Mouse (Mus musculus) telencephalon, adult 2 months (tissue): ENCODE results near the gene Ager.

Experiments
- DNase-seq: peaks from one replicate; pipeline ENCODE4 v3.0.0-alpha.2; 2011; ENCODE audit warnings: low read depth, low spot score

Ager gene

GRCm38 (mm10) chr17:34585877-34586771, 11.5 kb upstream of the Ager start:
- DNase-seq = no peak

- DNase-seq = peak; percentile 79
Measured at GRCm38 (mm10) chr17:34586796-34587422, 10.8 kb upstream of the Ager start.

GRCm38 (mm10) chr17:34587423-34587811, 10.2 kb upstream of the Ager start:
- DNase-seq = peak; percentile 88

- DNase-seq = no peak
Measured at GRCm38 (mm10) chr17:34587814-34588213, 9.8 kb upstream of the Ager start.

- no peak for DNase-seq
Measured at GRCm38 (mm10) chr17:34588767-34589166, 8.9 kb upstream of the Ager start.

- no peak for DNase-seq
Measured at GRCm38 (mm10) chr17:34589206-34589605, 8.5 kb upstream of the Ager start.

GRCm38 (mm10) chr17:34589681-34590101, 8.0 kb upstream of the Ager start, which contains the start of gene Gpsm3:
Gpsm3 (plus strand) TSS chr17:34589806.
- DNase-seq = no peak

GRCm38 (mm10) chr17:34590154-34590987, 7.3 kb upstream of the Ager start:
- no peak for DNase-seq

GRCm38 (mm10) chr17:34591029-34591993, 6.4 kb upstream of the Ager start, which contains the start of gene Pbx2:
Pbx2 (plus strand) TSS chr17:34591266.
- DNase-seq = no peak

- DNase-seq = peak; percentile 81
Measured at GRCm38 (mm10) chr17:34591994-34592375, 5.7 kb upstream of the Ager start.

- no peak for DNase-seq
Measured at GRCm38 (mm10) chr17:34592581-34593549, 4.8 kb upstream of the Ager start.

GRCm38 (mm10) chr17:34593752-34594525, 3.7 kb upstream of the Ager start:
- no peak for DNase-seq

- DNase-seq = no peak
Measured at GRCm38 (mm10) chr17:34596098-34596497, 1.6 kb upstream of the Ager start.

GRCm38 (mm10) chr17:34599891-34600290, 2.2 kb downstream of the Ager start:
- DNase-seq = no peak

GRCm38 (mm10) chr17:34601796-34602195, 4.1 kb downstream of the Ager start:
- no peak for DNase-seq

GRCm38 (mm10) chr17:34603375-34604060, 5.9 kb downstream of the Ager start, which contains the start of gene Rnf5:
Rnf5 (minus strand) TSS chr17:34603690.
- peak; percentile 100 for DNase-seq

- DNase-seq = no peak
Measured at GRCm38 (mm10) chr17:34604061-34604508, 6.4 kb downstream of the Ager start, which contains the start of gene Agpat1. Agpat1 (plus strand) TSS chr17:34604262.
